Mouse (Mus musculus) c-Kit-positive CD71-negative TER-119-negative erythroid progenitor cells, embryonic 14.5 days (primary cell): Measurements from ENCODE around the gene Auts2.

Source experiments
- DNase-seq: peaks from one replicate; pipeline ENCODE4 v3.0.0-alpha.2; 2013; ENCODE audit warnings: low read depth

Gene Auts2

GRCm38 (mm10) chr5:132261750-132262149, 281.4 kb downstream of the Auts2 start:
- DNase-seq: no peak

GRCm38 (mm10) chr5:132258882-132259281, 284.3 kb downstream of the Auts2 start:
- DNase-seq: peak; percentile 8

- no peak for DNase-seq
Observed at GRCm38 (mm10) chr5:132255579-132255978, 287.6 kb downstream of the Auts2 start.

- DNase-seq: no peak
Observed at GRCm38 (mm10) chr5:132249523-132249922, 293.6 kb downstream of the Auts2 start.

GRCm38 (mm10) chr5:132248069-132248468, 295.1 kb downstream of the Auts2 start:
- no peak for DNase-seq

GRCm38 (mm10) chr5:132235460-132235859, 307.7 kb downstream of the Auts2 start:
- DNase-seq: no peak

GRCm38 (mm10) chr5:132234471-132234870, 308.7 kb downstream of the Auts2 start:
- DNase-seq: no peak

- DNase-seq: peak; percentile 14
Observed at GRCm38 (mm10) chr5:132231280-132232047, 311.7 kb downstream of the Auts2 start.

- no peak for DNase-seq
Observed at GRCm38 (mm10) chr5:132229644-132230357, 313.3 kb downstream of the Auts2 start.

GRCm38 (mm10) chr5:132229023-132229422, 314.1 kb downstream of the Auts2 start:
- no peak for DNase-seq

- no peak for DNase-seq
Observed at GRCm38 (mm10) chr5:132220376-132220930, 322.7 kb downstream of the Auts2 start.

GRCm38 (mm10) chr5:132216143-132216542, 327.0 kb downstream of the Auts2 start:
- no peak for DNase-seq

GRCm38 (mm10) chr5:132212446-132212845, 330.7 kb downstream of the Auts2 start:
- no peak for DNase-seq

- no peak for DNase-seq
Observed at GRCm38 (mm10) chr5:132209694-132210093, 333.4 kb downstream of the Auts2 start.

- no peak for DNase-seq
Observed at GRCm38 (mm10) chr5:132206220-132206619, 336.9 kb downstream of the Auts2 start.

- no peak for DNase-seq
Observed at GRCm38 (mm10) chr5:132203846-132204245, 339.3 kb downstream of the Auts2 start.

- DNase-seq: no peak
Observed at GRCm38 (mm10) chr5:132201077-132201645, 342.0 kb downstream of the Auts2 start.

GRCm38 (mm10) chr5:132200595-132200994, 342.5 kb downstream of the Auts2 start:
- DNase-seq: no peak

GRCm38 (mm10) chr5:132195048-132195533, 348.1 kb downstream of the Auts2 start:
- DNase-seq: no peak

- DNase-seq: no peak
Observed at GRCm38 (mm10) chr5:132190190-132190589, 353.0 kb downstream of the Auts2 start.

GRCm38 (mm10) chr5:132186659-132187058, 356.5 kb downstream of the Auts2 start:
- DNase-seq: no peak

- DNase-seq: no peak
Observed at GRCm38 (mm10) chr5:132186221-132186620, 356.9 kb downstream of the Auts2 start.
